Mouse (Mus musculus) CH12.LX (cell line): ENCODE data around the gene Acyp2. TPM values are rescaled to one million over a fixed set of nuclear protein-coding genes. Genes with fewer than 3 reads are reported as not detected.

Experiments used
- DNase-seq: peaks from one replicate; pipeline ENCODE4 v3.0.0-alpha.2; 2013; ENCODE audit errors: extremely low read depth
- H3K27ac ChIP-seq: 2 replicates; pipeline ENCODE4 v1.5.1; 2012; ENCODE audit warnings: low read depth, mild to moderate bottlenecking, control low read depth, moderate library complexity; ENCODE audit not compliant: insufficient read depth
- H3K27me3 ChIP-seq: replicated peaks from 2 replicates; pipeline ENCODE3; 2012; ENCODE audit warnings: inconsistent platforms
- H3K36me3 ChIP-seq, 2 experiments: replicated peaks in 1 of 2; 2 replicates each; pipeline versions ENCODE3 to v1.6.1; 2012; ENCODE audit warnings: inconsistent platforms in 1 of 2, low read length in 1 of 2, mild to moderate bottlenecking in 1 of 2, mixed read lengths in 1 of 2, moderate library complexity in 1 of 2; ENCODE audit not compliant: control insufficient read depth in 1 of 2, insufficient read depth in 1 of 2
- H3K4me1 ChIP-seq, 2 experiments: 2 replicates each; pipeline ENCODE4 v1.6.1; 2012; ENCODE audit warnings: inconsistent platforms in 1 of 2, moderate library complexity in 1 of 2; ENCODE audit not compliant: insufficient read depth in 2 of 2, control insufficient read depth in 1 of 2
- H3K4me2 ChIP-seq: 2 replicates; pipeline ENCODE4 v1.6.1; 2012; ENCODE audit warnings: low read depth, mild to moderate bottlenecking, control low read depth; ENCODE audit not compliant: poor library complexity, insufficient read depth, severe bottlenecking
- H3K4me3 ChIP-seq, 3 experiments: fragments of 150-350 bp in 1 of 3; sonication (generic) in 1 of 3; replicated peaks in 1 of 3; 2 replicates each; pipeline versions ENCODE3 to v1.5.1; 2011 to 2012; ENCODE audit warnings: low read depth in 2 of 3, low read length in 2 of 3, mild to moderate bottlenecking in 2 of 3, moderate library complexity in 2 of 3, control low read depth in 1 of 3, improper control_type of control experiment in 1 of 3, inconsistent platforms in 1 of 3, mixed read lengths in 1 of 3; ENCODE audit not compliant: poor library complexity in 1 of 3
- H3K79me2 ChIP-seq: replicated peaks from 2 replicates; pipeline ENCODE4 v1.6.1; 2012; ENCODE audit warnings: mild to moderate bottlenecking, moderate library complexity; ENCODE audit not compliant: control insufficient read depth, poor library complexity, insufficient read depth, severe bottlenecking; ENCODE audit errors: extremely low read depth
- H3K9ac ChIP-seq: 2 replicates; pipeline ENCODE4 v1.6.1; 2012; ENCODE audit warnings: low read depth, mild to moderate bottlenecking, control low read depth, moderate library complexity; ENCODE audit not compliant: insufficient read depth
- H3K9me3 ChIP-seq: replicated peaks from 2 replicates; pipeline ENCODE3; 2012; ENCODE audit warnings: low read length, inconsistent platforms, mixed read lengths
- BHLHE40 ChIP-seq: IDR thresholded peaks from 2 replicates; pipeline ENCODE4 v1.6.1; 2011; ENCODE audit warnings: mild to moderate bottlenecking, low read depth, low read length, improper control_type of control experiment
- CTCF ChIP-seq, 2 experiments: IDR thresholded peaks in 1 of 2; conservative IDR thresholded peaks in 1 of 2; 2 replicates each; pipeline ENCODE4 v1.5.1; 2011 to 2012; ENCODE audit warnings: low read depth in 2 of 2, low read length in 2 of 2, improper control_type of control experiment in 1 of 2, inconsistent platforms in 1 of 2, mild to moderate bottlenecking in 1 of 2, moderate library complexity in 1 of 2
- ELF1 ChIP-seq: IDR thresholded peaks from 2 replicates; pipeline ENCODE4 v1.6.1; 2014; ENCODE audit warnings: low read depth, mild to moderate bottlenecking, inconsistent platforms, low read length, improper control_type of control experiment
- ETS1 ChIP-seq: conservative IDR thresholded peaks from 2 replicates; pipeline ENCODE4 v1.6.1; 2012; ENCODE audit warnings: low read depth, mild to moderate bottlenecking, inconsistent platforms, low read length, improper control_type of control experiment, moderate library complexity
- HCFC1 ChIP-seq: IDR thresholded peaks from 2 replicates; pipeline ENCODE4 v1.6.1; 2012; ENCODE audit warnings: low read depth, mild to moderate bottlenecking, inconsistent platforms, low read length, improper control_type of control experiment
- JUN ChIP-seq: IDR thresholded peaks from 2 replicates; pipeline ENCODE4 v1.6.1; 2011; ENCODE audit warnings: low read depth, mild to moderate bottlenecking, low read length, improper control_type of control experiment, moderate library complexity; ENCODE audit not compliant: insufficient read depth
- JUND ChIP-seq: conservative IDR thresholded peaks from 2 replicates; pipeline ENCODE4 v1.6.1; 2011; ENCODE audit warnings: low read depth, low read length, improper control_type of control experiment
- MAFK ChIP-seq: IDR thresholded peaks from 2 replicates; pipeline ENCODE4 v1.6.1; 2011; ENCODE audit warnings: low read length, improper control_type of control experiment; ENCODE audit not compliant: insufficient replicate concordance
- MAX ChIP-seq: IDR thresholded peaks from 2 replicates; pipeline ENCODE4 v1.6.1; 2011; ENCODE audit warnings: low read length, improper control_type of control experiment
- MAZ ChIP-seq: IDR thresholded peaks from 2 replicates; pipeline ENCODE4 v1.6.1; 2012; ENCODE audit warnings: low read depth, mild to moderate bottlenecking, inconsistent platforms, low read length, improper control_type of control experiment, moderate library complexity
- MXI1 ChIP-seq: IDR thresholded peaks from 2 replicates; pipeline ENCODE4 v1.6.1; 2011; ENCODE audit warnings: mild to moderate bottlenecking, low read depth, low read length, improper control_type of control experiment
- MYC ChIP-seq: IDR thresholded peaks from 2 replicates; pipeline ENCODE4 v1.6.1; 2011; ENCODE audit warnings: low read depth, mild to moderate bottlenecking, improper control_type of control experiment, low read length
- NRF1 ChIP-seq: IDR thresholded peaks from 2 replicates; pipeline ENCODE4 v1.6.1; 2014; ENCODE audit warnings: low read depth, mild to moderate bottlenecking, inconsistent platforms, low read length, improper control_type of control experiment, moderate library complexity
- POLR2AphosphoS2 ChIP-seq: IDR thresholded peaks from 2 replicates; pipeline ENCODE4 v1.6.1; 2011; ENCODE audit warnings: low read depth, low read length, improper control_type of control experiment
- RAD21 ChIP-seq: IDR thresholded peaks from 2 replicates; pipeline ENCODE4 v1.6.1; 2011; ENCODE audit warnings: low read depth, mild to moderate bottlenecking, low read length, improper control_type of control experiment, moderate library complexity
- RCOR1 ChIP-seq: conservative IDR thresholded peaks from 2 replicates; pipeline ENCODE4 v1.6.1; 2012; ENCODE audit warnings: low read depth, mild to moderate bottlenecking, inconsistent platforms, low read length, improper control_type of control experiment
- SIN3A ChIP-seq: IDR thresholded peaks from 2 replicates; pipeline ENCODE4 v1.6.1; 2012; ENCODE audit warnings: low read length, improper control_type of control experiment, inconsistent platforms
- TBP ChIP-seq: conservative IDR thresholded peaks from 2 replicates; pipeline ENCODE4 v1.6.1; 2011; ENCODE audit warnings: low read depth, low read length, improper control_type of control experiment
- UBTF ChIP-seq: IDR thresholded peaks from 2 replicates; pipeline ENCODE4 v1.6.1; 2012; ENCODE audit warnings: low read depth, mild to moderate bottlenecking, inconsistent platforms, low read length, improper control_type of control experiment, moderate library complexity
- USF2 ChIP-seq: conservative IDR thresholded peaks from 2 replicates; pipeline ENCODE4 v1.6.1; 2011; ENCODE audit warnings: low read depth, low read length, improper control_type of control experiment
- ZC3H11A ChIP-seq: IDR thresholded peaks from 2 replicates; pipeline ENCODE4 v1.6.1; 2012; ENCODE audit warnings: low read depth, mild to moderate bottlenecking, inconsistent platforms, low read length, improper control_type of control experiment
- ZMIZ1 ChIP-seq: IDR thresholded peaks from 2 replicates; pipeline ENCODE4 v1.6.1; 2012; ENCODE audit warnings: low read depth, mild to moderate bottlenecking, inconsistent platforms, low read length, improper control_type of control experiment
- ZNF384 ChIP-seq: IDR thresholded peaks from 2 replicates; pipeline ENCODE4 v1.6.1; 2012; ENCODE audit warnings: low read depth, low read length, improper control_type of control experiment, inconsistent platforms
- dilution Hi-C: fragments of 300-500 bp; cut with MboI; formaldehyde crosslinking; loops from 2 replicates; pipeline ENCODE4 v1.14.3; 2020; ENCODE audit warnings: low sequenced_read_pairs; ENCODE audit not compliant: extremely low pct_unique_long_range_greater_than_20kb, extremely low pct_ligation_motif_present
- in situ Hi-C: fragments of 300-500 bp; cut with MboI; formaldehyde crosslinking; loops from 3 replicates; pipeline ENCODE4 v1.14.3; 2019; ENCODE audit warnings: low sequenced_read_pairs, low pct_ligation_motif_present, low pct_unique_long_range_greater_than_20kb, mixed read lengths
- polyA plus RNA-seq: library from polyadenylated mRNA; unstranded; fragments of >175 nt; gene quantifications from 2 replicates; pipeline ENCODE4 v1.2.1, GENCODE M21; 2012; ENCODE audit warnings: low read depth; ENCODE audit not compliant: insufficient read length
- total RNA-seq, 2 experiments: library from RNA; depleted of rRNA; stranded (reverse); fragments of 300-350 nt in 1 of 2; fragments of >200 nt in 1 of 2; gene quantifications; 2 replicates each; pipeline ENCODE4 v1.2.3; 2012 to 2014

The Acyp2 gene
- total and polyA plus RNA-seq, 3 experiments, result 0.17 to 3.1 (median 1.7) TPM

DNA sequence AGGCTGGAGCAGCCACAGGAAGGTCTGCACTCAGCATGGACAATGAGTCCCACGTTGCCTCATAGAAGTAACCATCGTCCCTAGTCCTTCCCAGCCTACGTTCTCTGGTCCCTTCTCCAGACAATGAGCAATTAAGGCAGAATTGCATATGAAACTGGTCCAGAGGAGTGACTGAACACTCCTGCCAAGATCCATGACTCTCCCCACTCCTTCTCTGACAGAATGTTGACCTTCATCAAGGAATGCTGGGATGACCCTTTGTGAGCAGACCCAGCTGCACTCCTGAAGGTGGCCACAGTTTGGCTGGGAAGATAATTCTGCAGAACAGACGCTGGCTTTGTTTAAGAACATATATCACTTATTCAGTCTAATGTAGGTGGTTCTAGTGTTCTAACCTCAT is 166.1 kb downstream of the Acyp2 start:
- Histone ChIP-seq H3K4me2 (no peak overlapping the region), H3K79me2 (no peaks in the 10 kb centered on the region), H3K9ac (no peak overlapping the region), H3K9me3 (peaks cover 5% of the 10 kb centered on the region), H3K4me3 (no peak overlapping the region), H3K36me3 (no peaks in the 10 kb centered on the region), H3K27ac (no peak overlapping the region), H3K4me1 (peaks cover 0 to 3% of the 10 kb centered on the region in 2 experiments; a peak in 1 of 4 replicates), H3K27me3 (no peaks in the 10 kb centered on the region)
- in situ Hi-C loops (no loop called here), dilution Hi-C loops (no loop called here)
- TF ChIP-seq RAD21 (no peak), SIN3A (no peak), TBP (no peak), ETS1 (no peak), ZC3H11A (no peak), BHLHE40 (no peak), ZNF384 (no peak), RCOR1 (no peak), ELF1 (no peak), UBTF (no peak), HCFC1 (no peak), JUND (no peak), MYC (no peak), POLR2AphosphoS2 (no peak), MXI1 (no peak), NRF1 (no peak), USF2 (no peak)
- no peak for DNase-seq

DNA sequence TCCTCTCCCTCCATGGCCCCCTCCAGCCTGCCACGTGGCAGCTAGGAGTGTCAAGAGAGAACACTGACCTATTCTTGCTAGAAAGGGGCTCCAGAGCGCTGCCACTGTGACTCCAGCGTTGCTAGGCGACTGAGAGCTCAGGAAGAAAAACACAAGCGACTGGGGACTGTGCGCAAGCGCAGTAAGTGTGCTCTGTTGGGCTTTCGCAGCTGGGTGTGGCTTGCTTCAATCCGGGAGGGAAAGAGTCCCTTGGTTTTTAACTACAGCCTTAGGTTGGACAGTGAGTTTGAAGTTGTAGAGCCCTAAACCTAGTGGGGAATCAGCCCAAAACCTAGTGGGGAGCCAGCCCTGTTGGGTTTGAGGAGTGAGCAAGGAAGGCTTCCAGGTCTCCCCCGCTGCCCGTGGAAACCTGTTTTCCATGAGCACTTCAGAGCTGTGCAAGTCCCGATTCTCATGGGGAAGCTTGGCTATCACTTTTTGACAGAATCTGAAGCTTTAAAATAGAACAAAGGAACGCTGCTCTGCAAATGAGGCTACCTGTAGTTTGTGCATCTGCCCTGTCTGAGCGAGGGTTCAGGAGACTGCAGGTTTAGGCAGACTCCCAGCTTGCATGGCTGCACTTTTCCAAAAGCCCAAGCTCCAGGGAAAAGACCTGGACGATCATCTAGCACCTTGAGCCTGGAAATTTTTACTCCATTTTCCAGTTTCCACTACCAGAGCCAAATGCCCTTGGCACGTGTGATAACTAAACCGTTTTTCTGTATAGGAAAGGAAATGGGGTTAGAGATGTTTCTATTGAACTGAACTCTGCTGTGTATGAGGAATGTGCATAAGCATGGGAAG is 177.4 kb downstream of the Acyp2 start, which contains the start of gene 4930505A04Rik:
4930505A04Rik (minus strand) TSS at position 77 of the 843 bp plus-strand sequence.
- Histone ChIP-seq H3K9me3 (no peaks in the 10 kb centered on the region), H3K79me2 (no peaks in the 10 kb centered on the region), H3K4me2 (peak within 1 kb of the TSS; percentile 99), H3K4me3 (peak within 1 kb of the TSS in 2 of 3 experiments; percentile 25 to 41), H3K27ac (no peak within 1 kb of the TSS), H3K4me1 (peaks cover 2 to 10% of the 10 kb centered on the region in 2 experiments; a peak in 1 of 4 replicates), H3K27me3 (no peaks in the 10 kb centered on the region), H3K9ac (peak within 1 kb of the TSS; percentile 47; the same call in 1 of the 2 replicates), H3K36me3 (no peaks in the 10 kb centered on the region)
- TF ChIP-seq TBP (no peak), ZNF384 (no peak), NRF1 (peak; percentile 88), CTCF (conservative IDR thresholded peaks at IDR 0.05 in 1 of 2, IDR thresholded peaks at IDR 0.05 in 1 of 2; ENCODE audit: low read depth in 2 of 2, low read length in 2 of 2) (no peak), JUND (no peak), MAZ (no peak), RCOR1 (no peak), MAX (0 out of 2 replicates have a peak, but pooled peaks have one; percentile 56), USF2 (no peak), MAFK (no peak), ZMIZ1 (no peak), MXI1 (peak; percentile 91), JUN (no peak), SIN3A (no peak)
- in situ Hi-C loops (no loop called here), dilution Hi-C loops (no loop called here)
- peak; percentile 95 for DNase-seq
